Mouse (Mus musculus) urinary bladder, postnatal 14 days (tissue): ENCODE results near the gene Ap1m2.
A peak's percentile ranks its signal among the peaks of the same experiment; 100 is the strongest.
"Not testable (repeated sequence)": the region's sequence is repeated elsewhere in the genome, so short reads cannot be mapped to it uniquely, and the experiment has no call there.

ENCODE experiments used
- DNase-seq: peaks from one replicate; pipeline ENCODE4 v3.0.0; 2021; ENCODE audit warnings: low spot score

The Ap1m2 gene

GRCm38 (mm10) chr9:21260491-21261040 lies 51.6 kb downstream of the Ap1m2 start:
- DNase-seq, result no peak

DNA sequence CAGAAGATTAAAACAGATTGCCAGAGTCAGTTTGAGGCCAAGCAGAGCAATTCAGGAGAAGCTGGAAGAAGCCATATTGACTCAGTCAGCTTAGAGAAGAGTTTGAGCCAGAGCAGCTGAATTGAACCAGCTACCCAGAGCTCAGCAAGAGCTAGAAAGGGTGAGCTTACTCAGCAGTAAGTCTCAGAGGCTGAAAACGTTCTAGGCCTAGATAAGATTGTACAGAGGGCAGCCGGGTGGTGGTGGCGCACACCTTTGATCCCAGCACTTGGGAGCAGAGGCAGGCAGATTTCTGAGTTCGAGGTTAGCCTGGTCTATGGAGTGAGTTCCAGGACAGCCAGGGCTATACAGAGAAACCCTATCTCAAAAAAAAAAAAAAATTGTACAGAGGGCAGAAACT lies 55.8 kb downstream of the Ap1m2 start:
- not testable (repeated sequence) for DNase-seq

DNA sequence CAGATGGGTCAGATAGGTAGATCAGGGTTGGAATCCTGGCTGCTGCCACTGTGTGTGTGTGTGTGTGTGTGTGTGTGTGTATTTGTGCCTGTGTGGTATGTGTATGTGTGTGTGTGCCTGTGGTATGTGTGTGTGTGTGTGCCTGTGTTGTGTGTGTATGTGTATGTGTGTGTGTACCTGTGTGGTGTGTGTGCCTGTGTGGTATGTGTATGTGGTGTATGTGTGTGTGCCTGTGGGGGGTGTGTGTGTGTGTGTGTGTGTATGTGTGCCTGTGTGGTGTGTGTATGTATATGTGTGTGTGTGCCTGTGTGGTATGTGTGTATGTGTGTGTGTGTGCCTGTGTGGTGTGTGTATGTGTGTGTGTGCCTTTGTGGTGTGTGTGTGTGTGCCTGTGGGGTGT lies 57.4 kb downstream of the Ap1m2 start:
- DNase-seq, result no peak

DNA sequence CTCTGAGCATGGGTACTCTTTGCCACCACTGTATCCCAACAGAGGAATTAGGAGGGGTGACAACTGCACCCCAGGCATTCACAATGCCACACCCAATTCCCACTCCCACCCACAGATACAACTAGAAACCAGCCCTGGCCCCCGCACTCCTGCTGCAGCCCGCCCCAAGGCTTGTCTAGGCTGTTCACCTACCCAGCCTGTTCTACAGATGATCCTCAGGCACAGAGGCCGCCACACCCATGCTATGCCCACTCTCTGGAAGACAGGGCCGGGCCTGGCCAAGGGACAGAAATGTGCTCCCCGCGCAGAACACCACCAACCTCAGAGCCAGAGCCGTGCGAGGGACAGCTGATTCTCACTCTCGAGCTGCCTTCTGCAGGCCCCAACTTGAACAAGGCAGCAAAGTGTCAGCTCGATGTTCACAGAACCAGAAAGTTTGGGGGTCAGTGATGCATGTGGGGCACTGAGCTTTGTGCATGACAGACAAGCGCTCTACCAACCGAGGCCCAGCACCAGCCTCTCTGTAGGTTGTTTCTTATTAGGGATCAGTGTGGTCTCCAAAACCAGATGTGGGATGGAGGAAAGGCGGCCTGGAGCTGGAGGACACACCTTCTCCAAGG lies 60.9 kb downstream of the Ap1m2 start:
- DNase-seq, result no peak

GRCm38 (mm10) chr9:21250509-21250908 lies 61.6 kb downstream of the Ap1m2 start:
- no peak for DNase-seq

DNA sequence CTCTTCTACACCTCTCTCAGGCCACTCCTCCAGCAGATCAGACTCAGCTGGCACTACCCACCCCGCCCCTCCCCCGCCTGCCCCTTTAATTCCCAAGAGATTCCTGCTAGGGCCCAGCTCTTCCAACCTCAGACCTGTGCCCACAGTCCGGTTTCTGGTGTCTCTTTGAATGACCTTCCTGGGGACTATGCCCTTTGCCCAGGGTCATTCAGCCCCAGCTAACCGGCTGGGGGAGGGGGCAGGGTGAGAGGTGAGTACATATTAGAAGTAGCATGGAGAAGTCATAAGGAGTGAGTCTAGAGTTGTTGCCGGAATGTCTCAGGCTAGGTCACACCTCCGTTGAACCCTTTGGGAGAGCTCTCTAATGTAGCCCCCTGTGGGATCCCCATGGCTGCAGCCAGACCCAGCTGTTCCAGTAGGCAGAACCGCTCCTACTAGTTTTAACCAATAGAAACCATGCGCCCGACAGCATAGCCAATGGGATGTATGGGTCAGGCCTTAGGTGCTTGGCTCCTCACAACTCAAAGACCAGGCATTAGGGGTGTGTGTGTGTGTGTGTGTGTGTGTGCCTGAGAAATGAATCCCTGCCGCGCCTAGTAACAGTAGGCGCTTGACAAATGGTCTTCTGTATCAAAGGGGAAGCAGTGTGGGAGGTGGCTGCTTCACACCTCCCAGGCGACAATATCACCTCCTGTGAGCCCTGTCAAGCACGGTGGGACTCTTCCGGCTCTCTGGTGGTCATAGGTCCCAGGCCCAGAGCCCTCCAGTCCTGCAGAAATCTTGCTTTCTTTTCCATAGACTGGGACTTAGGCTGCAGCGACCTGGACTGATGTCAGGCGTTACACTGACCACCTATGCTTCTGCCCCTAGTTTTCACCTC lies 62.3 kb downstream of the Ap1m2 start:
- DNase-seq, result no peak

DNA sequence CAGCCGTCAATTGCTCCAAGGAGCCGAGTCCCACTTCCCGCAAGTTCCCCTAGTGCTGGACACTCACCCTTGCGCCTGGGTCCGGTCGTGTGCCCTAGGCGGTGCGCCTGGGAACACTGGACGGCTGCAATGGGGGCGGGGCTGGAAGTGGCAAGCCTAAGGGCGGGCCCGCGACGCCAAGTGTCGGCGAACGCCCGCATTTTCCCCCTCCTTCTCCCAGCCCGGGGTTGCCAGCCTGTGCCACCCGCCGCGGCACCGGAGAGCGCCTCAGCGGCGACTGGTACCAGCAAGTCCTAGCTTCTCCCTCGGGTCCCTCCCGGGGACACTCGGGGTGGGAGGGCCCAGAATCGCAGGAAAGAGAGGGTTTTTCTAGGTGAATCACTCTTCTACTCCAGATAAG lies 63.8 kb downstream of the Ap1m2 start, which contains the start of gene S1pr5:
Gene S1pr5 (minus strand): TSS at position 118 of the 400 bp plus-strand sequence.
- DNase-seq, result peak; percentile 44

GRCm38 (mm10) chr9:21246342-21246741 lies 65.8 kb downstream of the Ap1m2 start:
- no peak for DNase-seq

GRCm38 (mm10) chr9:21245113-21245487 lies 67.0 kb downstream of the Ap1m2 start:
- no peak for DNase-seq

- no peak for DNase-seq
These were observed 67.6 kb downstream of the Ap1m2 start for GRCm38 (mm10) chr9:21244428-21245112.
